ENCODE assay signal across 22 mouse cellular contexts in the genomic region with DNA sequence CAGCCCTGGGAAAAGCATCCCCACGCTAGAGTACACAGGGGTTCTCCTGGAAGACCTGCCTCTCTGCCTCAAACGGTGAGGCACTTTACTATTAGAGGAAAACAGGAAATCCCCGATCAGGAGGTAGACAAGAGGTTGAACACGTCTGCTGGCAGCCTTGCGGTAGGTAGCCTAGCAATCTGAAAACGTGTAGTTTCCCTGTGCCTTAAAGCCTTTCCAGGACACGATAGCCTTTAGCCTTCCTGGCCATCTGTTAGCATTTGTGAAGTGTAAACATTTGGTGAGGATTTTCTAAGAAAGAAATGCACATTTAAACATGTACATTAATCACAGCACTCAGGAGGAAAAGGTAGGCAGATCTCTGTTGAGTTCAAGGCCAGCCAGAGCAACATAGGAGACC. TPM values are rescaled to one million over a fixed set of nuclear protein-coding genes. Genes with fewer than 3 reads are reported as not detected.
DNase-seq lines count a peak whose midpoint lies in the region; ATAC-seq and TF ChIP-seq lines count a peak whose summit lies in the region.
"Had no signal": no experiment of that assay in that cellular context is flagged by ENCODE, and none has a peak within 500 bp of the region (broad histone marks: within the 10 kb centered on the region; RNA-seq: fewer than 3 reads in every experiment).

No protein-coding gene starts in this region.

- H3K27ac ChIP-seq in limb, embryonic 11.5 days (replicated peaks; ENCODE audit: low read depth, low read length): no peak overlapping the region
- no peak overlapping the region for H3K27ac ChIP-seq in limb, embryonic 10.5 days
- no peak overlapping the region for H3K27ac ChIP-seq in CH12.LX (ENCODE audit: insufficient read depth, low read depth)
- peak overlapping the region; percentile 74 for H3K27ac ChIP-seq in stomach, embryonic 15.5 days
- no peak overlapping the region for H3K27ac ChIP-seq in forebrain, embryonic 13.5 days
- H3K27ac ChIP-seq: forebrain, embryonic 12.5 days; heart, adult 2 months; hindbrain, embryonic 12.5 days had no signal

- no peak overlapping the region for H3K9ac ChIP-seq in limb, embryonic 11.5 days (ENCODE audit: low read length)
- no peak overlapping the region for H3K9ac ChIP-seq in CH12.LX (ENCODE audit: insufficient read depth, low read depth)
- no peak overlapping the region for H3K9ac ChIP-seq in stomach, embryonic 15.5 days
- no peak overlapping the region for H3K9ac ChIP-seq in forebrain, embryonic 13.5 days
- H3K9ac ChIP-seq: forebrain, embryonic 12.5 days; forebrain, postnatal 0 days; hindbrain, embryonic 12.5 days had no signal

- no peak for TF ChIP-seq EP300 in CH12.LX (IDR thresholded peaks at IDR 0.05; ENCODE audit: low read length)

- in situ Hi-C loops in CH12.LX (cut with MboI; ENCODE audit: low pct_ligation_motif_present, low pct_unique_long_range_greater_than_20kb, low sequenced_read_pairs): no loop called here

- no peak overlapping the region for H3K4me3 ChIP-seq in limb, embryonic 11.5 days (ENCODE audit: low read depth, low read length)
- H3K4me3 ChIP-seq in limb, embryonic 10.5 days: no peak overlapping the region
- H3K4me3 ChIP-seq in CH12.LX (replicated peaks in 1 of 3; ENCODE audit: low read depth in 2 of 3, low read length in 2 of 3, poor library complexity in 1 of 3): no peak overlapping the region
- H3K4me3 ChIP-seq in stomach, embryonic 15.5 days (replicated peaks): no peak overlapping the region
- H3K4me3 ChIP-seq in forebrain, embryonic 13.5 days: no peak overlapping the region
- H3K4me3 ChIP-seq: forebrain, embryonic 12.5 days; heart, adult 2 months; hindbrain, embryonic 12.5 days had no signal

- no peaks in the 10 kb centered on the region for H3K36me3 ChIP-seq in limb, embryonic 11.5 days (ENCODE audit: control insufficient read depth, insufficient read depth, low read length)
- H3K36me3 ChIP-seq in limb, embryonic 10.5 days: peaks cover 17% of the 10 kb centered on the region
- H3K36me3 ChIP-seq in CH12.LX (replicated peaks in 1 of 2; ENCODE audit: control insufficient read depth in 1 of 2, insufficient read depth in 1 of 2, low read length in 1 of 2): peaks cover 32 to 39% of the 10 kb centered on the region in 2 experiments
- H3K36me3 ChIP-seq in stomach, embryonic 15.5 days: no peaks in the 10 kb centered on the region
- peaks cover 18% of the 10 kb centered on the region for H3K36me3 ChIP-seq in forebrain, embryonic 13.5 days (ENCODE audit: poor library complexity, severe bottlenecking)

- TF ChIP-seq CTCF in CH12.LX (conservative IDR thresholded peaks at IDR 0.05 in 1 of 2, IDR thresholded peaks at IDR 0.05 in 1 of 2; ENCODE audit: low read depth in 2 of 2, low read length in 2 of 2): no peak

- DNase-seq in cerebellum, adult 8-10 months: no peak
- peak; percentile 16 for DNase-seq in limb, embryonic 11.5 days (ENCODE audit: low spot score)
- no peak for DNase-seq in limb, embryonic 10.5 days (ENCODE audit: low spot score)
- peak; percentile 11 for DNase-seq in CH12.LX (ENCODE audit: extremely low read depth)
- no peak for DNase-seq in right cerebral cortex, postnatal 36 days (ENCODE audit: low spot score in 2 of 2)
- DNase-seq: adrenal gland, postnatal 14 days; B cell, adult 2 months; cerebellum, adult 18-20 months; cerebellum, postnatal 10 days; forebrain, postnatal 0 days; gastrocnemius, postnatal 14 days; heart, adult 2 months; heart, postnatal 36 days had no signal

- ATAC-seq in cerebellum, adult (ENCODE audit: insufficient number of reproducible peaks, low FRiP score, low TSS enrichment): 0 out of 2 replicates have a peak, but pooled peaks have one; percentile 10
- ATAC-seq in limb, embryonic 11.5 days (ENCODE audit: insufficient number of reproducible peaks, low FRiP score, low TSS enrichment, low read depth): no peak
- peak; percentile 75; the same call in 1 of the 2 replicates for ATAC-seq in stomach, embryonic 15.5 days (ENCODE audit: insufficient read depth, low FRiP score, low read depth)
- ATAC-seq in forebrain, embryonic 13.5 days: no peak
- ATAC-seq: CD4-positive, CD25-positive, alpha-beta regulatory T cell, adult 4 months; forebrain, postnatal 0 days; hindbrain, embryonic 16.5 days had no signal

- no peaks in the 10 kb centered on the region for H3K4me1 ChIP-seq in limb, embryonic 11.5 days (ENCODE audit: control insufficient read depth, insufficient read depth, low read length)
- H3K4me1 ChIP-seq in limb, embryonic 10.5 days: no peaks in the 10 kb centered on the region
- peaks cover 0 to 31% of the 10 kb centered on the region in 2 experiments; a peak in 3 of 4 replicates for H3K4me1 ChIP-seq in CH12.LX (ENCODE audit: control insufficient read depth in 1 of 2, insufficient read depth in 2 of 2)
- peaks cover 5% of the 10 kb centered on the region; the same call in 1 of the 2 replicates for H3K4me1 ChIP-seq in stomach, embryonic 15.5 days
- peaks cover 14% of the 10 kb centered on the region for H3K4me1 ChIP-seq in forebrain, embryonic 13.5 days

- 58% methylated on average over 7 of the region's 7 CpGs for WGBS in limb, embryonic 11.5 days
- 66% methylated on average over 7 of the region's 7 CpGs for WGBS in limb, embryonic 10.5 days
- 26% methylated on average over 7 of the region's 7 CpGs for WGBS in stomach, embryonic 15.5 days
- WGBS in forebrain, embryonic 13.5 days: 75% methylated on average over 7 of the region's 7 CpGs

- H3K27me3 ChIP-seq in limb, embryonic 11.5 days (ENCODE audit: control insufficient read depth, insufficient read depth, low read length): no peaks in the 10 kb centered on the region
- no peaks in the 10 kb centered on the region for H3K27me3 ChIP-seq in limb, embryonic 10.5 days (ENCODE audit: low read depth, poor library complexity, severe bottlenecking)
- no peaks in the 10 kb centered on the region for H3K27me3 ChIP-seq in CH12.LX (replicated peaks)
- no peaks in the 10 kb centered on the region for H3K27me3 ChIP-seq in stomach, embryonic 15.5 days (replicated peaks)
- no peaks in the 10 kb centered on the region for H3K27me3 ChIP-seq in forebrain, embryonic 13.5 days
- H3K27me3 ChIP-seq: forebrain, embryonic 12.5 days; hindbrain, embryonic 12.5 days had no signal

- no peaks in the 10 kb centered on the region for H3K9me3 ChIP-seq in limb, embryonic 11.5 days (ENCODE audit: control insufficient read depth, low read length)
- H3K9me3 ChIP-seq in limb, embryonic 10.5 days (replicated peaks): no peaks in the 10 kb centered on the region
- no peaks in the 10 kb centered on the region for H3K9me3 ChIP-seq in CH12.LX (replicated peaks; ENCODE audit: low read length)
- no peaks in the 10 kb centered on the region for H3K9me3 ChIP-seq in stomach, embryonic 15.5 days
- H3K9me3 ChIP-seq in forebrain, embryonic 13.5 days (replicated peaks): no peaks in the 10 kb centered on the region
- H3K9me3 ChIP-seq: forebrain, embryonic 12.5 days; hindbrain, embryonic 12.5 days had no signal

- TF ChIP-seq RAD21 in CH12.LX (IDR thresholded peaks at IDR 0.05; ENCODE audit: low read depth, low read length): no peak

- TF ChIP-seq POLR2A in CH12.LX (IDR thresholded peaks at IDR 0.05; ENCODE audit: low read depth, low read length): no peak

- H3K79me2 ChIP-seq in CH12.LX (replicated peaks; ENCODE audit: control insufficient read depth, extremely low read depth, insufficient read depth, poor library complexity, severe bottlenecking): no peaks in the 10 kb centered on the region

- dilution Hi-C loops in CH12.LX (cut with MboI; ENCODE audit: extremely low pct_ligation_motif_present, extremely low pct_unique_long_range_greater_than_20kb, low sequenced_read_pairs): no loop called here

- H3K4me2 ChIP-seq in limb, embryonic 11.5 days (ENCODE audit: low read depth, severe bottlenecking): no peak overlapping the region
- no peak overlapping the region for H3K4me2 ChIP-seq in CH12.LX (ENCODE audit: insufficient read depth, low read depth, poor library complexity, severe bottlenecking)
- no peak overlapping the region for H3K4me2 ChIP-seq in stomach, embryonic 15.5 days
- H3K4me2 ChIP-seq in forebrain, embryonic 13.5 days: no peak overlapping the region
- H3K4me2 ChIP-seq: forebrain, embryonic 12.5 days; heart, embryonic 11.5 days; hindbrain, embryonic 12.5 days had no signal

TF ChIP-seq in CH12.LX, 34 proteins besides CTCF, POLR2A, EP300 and RAD21 (continues in another document):
- TF ChIP-seq USF2 (conservative IDR thresholded peaks at IDR 0.05; ENCODE audit: low read depth, low read length) (no peak), IRF4 (IDR thresholded peaks at IDR 0.05; ENCODE audit: low read depth, low read length) (no peak), CHD1 (IDR thresholded peaks at IDR 0.05; ENCODE audit: low read depth, low read length) (no peak), KAT2A (IDR thresholded peaks at IDR 0.05; ENCODE audit: insufficient replicate concordance, low read length) (no peak), ZMIZ1 (IDR thresholded peaks at IDR 0.05; ENCODE audit: low read depth, low read length) (no peak), ZKSCAN1 (IDR thresholded peaks at IDR 0.05; ENCODE audit: borderline replicate concordance, low read depth, low read length) (no peak), GABPA (IDR thresholded peaks at IDR 0.05; ENCODE audit: insufficient replicate concordance, low read depth, low read length) (no peak), UBTF (IDR thresholded peaks at IDR 0.05; ENCODE audit: low read depth, low read length) (no peak), RCOR1 (conservative IDR thresholded peaks at IDR 0.05; ENCODE audit: low read depth, low read length) (no peak), NELFE (IDR thresholded peaks at IDR 0.05; ENCODE audit: low read depth, low read length) (no peak), E2F4 (IDR thresholded peaks at IDR 0.05; ENCODE audit: insufficient replicate concordance, low read depth, low read length) (no peak)

RNA-seq across cellular contexts. Expression of gene F3, which starts 35.0 kb away (rescaled TPM):
- 4.4 and 5.1 TPM in 2 replicates for polyA plus RNA-seq in limb, embryonic 11.5 days (2014; fragmentation: Nextera tagmentation; extraction: Ambion mirVana)
- polyA plus RNA-seq in limb, embryonic 10.5 days (2016; fragmentation: Nextera tagmentation; extraction: Ambion mirVana): 5.0 and 5.3 TPM in 2 replicates
- total RNA-seq in CH12.LX (2012; rRNA removed) (0.34 and 0.55 TPM in 2 replicates), CH12.LX (2014; rRNA removed) (0.46 and 0.86 TPM in 2 replicates)
- polyA plus RNA-seq in CH12.LX (2012; ENCODE audit: insufficient read length, low read depth): 0.73 and 0.86 TPM in 2 replicates
- 30.9 and 31.5 TPM in 2 replicates for polyA plus RNA-seq in stomach, embryonic 15.5 days (2015; fragmentation: Nextera tagmentation; extraction: Ambion mirVana)
- polyA plus RNA-seq in forebrain, embryonic 13.5 days (2015; fragmentation: Nextera tagmentation; extraction: Ambion mirVana): 6.6 and 8.4 TPM in 2 replicates
- total RNA-seq: MEL had no signal
- polyA plus RNA-seq: CD4-positive, CD25-positive, alpha-beta regulatory T cell, adult 4 months had no signal

RNA-seq across cellular contexts. Expression of gene Abcd3, which starts 56.7 kb away (rescaled TPM):
- polyA plus RNA-seq in limb, embryonic 11.5 days (2014; fragmentation: Nextera tagmentation; extraction: Ambion mirVana): 47.1 and 48.0 TPM in 2 replicates
- polyA plus RNA-seq in limb, embryonic 10.5 days (2016; fragmentation: Nextera tagmentation; extraction: Ambion mirVana): 32.1 and 42.8 TPM in 2 replicates
- 52.3 and 65.9 TPM in 2 replicates for total RNA-seq in CH12.LX (2012; rRNA removed)
- 53.5 and 56.5 TPM in 2 replicates for total RNA-seq in CH12.LX (2014; rRNA removed)
- polyA plus RNA-seq in CH12.LX (2012; ENCODE audit: insufficient read length, low read depth): 53.8 and 54.1 TPM in 2 replicates
- 73.9 and 77.5 TPM in 2 replicates for polyA plus RNA-seq in stomach, embryonic 15.5 days (2015; fragmentation: Nextera tagmentation; extraction: Ambion mirVana)
- polyA plus RNA-seq in forebrain, embryonic 13.5 days (2015; fragmentation: Nextera tagmentation; extraction: Ambion mirVana): 60.1 and 64.1 TPM in 2 replicates

Comparison
In these comparisons a context has a peak if more than half of its experiments do, and no peak if none do; other contexts are left out.
1. DNase-seq: peak in limb, embryonic 11.5 days (single experiment) and CH12.LX (single experiment); none in cerebellum, adult 8-10 months (single experiment), limb, embryonic 10.5 days (single experiment) and right cerebral cortex, postnatal 36 days (0 of 2).
2. ATAC-seq: peak in cerebellum, adult (single experiment) and stomach, embryonic 15.5 days (single experiment); none in limb, embryonic 11.5 days (single experiment) and forebrain, embryonic 13.5 days (single experiment).